Mouse (Mus musculus): Measurements from ENCODE around the gene Lias. TPM values are rescaled to one million over a fixed set of nuclear protein-coding genes. Genes with fewer than 3 reads are reported as not detected.

Lias gene
- polyA plus RNA-seq, 1 experiment from 2014 or later = 55.6 TPM

DNA sequence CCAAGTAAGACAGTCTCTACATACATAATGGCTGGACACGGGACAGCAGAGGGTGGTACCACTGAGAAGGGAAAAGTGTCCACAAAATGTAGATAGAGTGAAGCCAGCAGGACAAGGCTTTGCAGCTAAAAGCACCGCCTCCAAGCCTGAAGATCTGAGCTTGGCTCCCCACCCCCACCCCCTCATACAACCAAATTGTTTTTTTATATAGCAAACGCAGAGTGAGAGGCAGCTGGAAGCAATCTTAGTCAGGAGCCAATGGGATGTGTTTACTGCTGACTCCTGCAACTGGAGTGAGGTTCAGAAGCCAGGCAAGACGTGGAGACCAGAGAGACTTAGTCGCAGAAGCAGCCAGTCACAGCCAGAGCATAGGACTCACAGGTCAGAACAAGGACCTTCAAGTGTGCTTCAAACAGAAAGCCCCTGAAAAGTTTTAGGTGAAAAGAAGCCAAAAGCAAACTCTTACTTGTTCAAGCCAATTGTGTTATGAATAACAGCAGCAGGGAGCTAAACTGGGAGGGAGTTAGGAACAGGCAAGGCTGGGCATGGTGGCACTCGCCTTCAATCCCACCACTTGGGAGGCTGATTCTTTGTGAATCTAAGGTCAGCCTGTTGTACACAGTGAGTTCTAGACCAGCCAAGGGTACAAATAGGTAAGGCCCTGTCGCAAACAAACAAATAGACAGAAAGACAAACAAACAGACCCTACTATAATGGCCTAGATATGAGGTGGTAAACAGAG is 66.0 kb downstream of the Lias start:
- no peak for ATAC-seq (ENCODE audit: insufficient number of reproducible peaks, low FRiP score)
- Histone ChIP-seq H3K27ac (ENCODE audit: poor library complexity, severe bottlenecking) (peak overlapping the region; percentile 82), H3K9ac (no peak overlapping the region), H3K36me3 (peaks cover 9% of the 10 kb centered on the region), H3K4me2 (no peak overlapping the region), H3K4me3 (no peak overlapping the region), H3K9me3 (replicated peaks) (no peaks in the 10 kb centered on the region), H3K4me1 (replicated peaks) (peaks cover 59% of the 10 kb centered on the region), H3K27me3 (replicated peaks) (no peaks in the 10 kb centered on the region)
- 52% methylated on average over 7 of the region's 7 CpGs for WGBS

DNA sequence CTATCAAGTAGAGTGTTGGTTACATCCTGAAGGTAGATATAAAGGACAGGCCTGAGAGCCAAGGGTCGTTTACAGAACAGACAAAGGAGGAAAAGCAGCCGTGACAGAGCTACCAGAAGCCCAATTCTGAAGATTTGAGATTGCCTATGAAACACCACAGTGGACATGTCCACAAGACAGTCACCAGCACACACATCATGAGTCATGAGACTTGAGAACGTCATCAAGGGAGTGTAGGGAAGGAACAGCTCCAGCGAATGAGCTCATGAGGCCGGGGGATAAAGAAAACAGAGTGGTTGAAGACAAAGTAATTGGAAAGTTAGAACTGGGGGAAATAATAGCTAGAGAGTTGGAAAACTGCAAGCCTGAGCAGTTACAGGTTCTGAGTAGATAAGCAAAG is 66.5 kb downstream of the Lias start:
- WGBS = 31% methylated on average over 5 of the region's 5 CpGs
- no peak overlapping the region for H3K4me3 ChIP-seq

GRCm38 (mm10) chr5:65459454-65459853 is 68.2 kb downstream of the Lias start:
- ATAC-seq (ENCODE audit: insufficient number of reproducible peaks, low FRiP score) = no peak
- WGBS = 52% methylated on average over 3 of the region's 3 CpGs

More for the DNA sequence above, 66.5 kb downstream of the Lias start:
- peak; percentile 73 for ATAC-seq (ENCODE audit: insufficient number of reproducible peaks, low FRiP score)
- H3K36me3 ChIP-seq = peaks cover 5% of the 10 kb centered on the region; the same call in 1 of the 2 replicates
- H3K9me3 ChIP-seq (replicated peaks) = no peaks in the 10 kb centered on the region
- H3K27me3 ChIP-seq (replicated peaks) = no peaks in the 10 kb centered on the region
- H3K4me2 ChIP-seq = no peak overlapping the region
- no peak overlapping the region for H3K9ac ChIP-seq
- peaks cover 59% of the 10 kb centered on the region for H3K4me1 ChIP-seq (replicated peaks)
- H3K27ac ChIP-seq (ENCODE audit: poor library complexity, severe bottlenecking) = peak overlapping the region; percentile 82

More at GRCm38 (mm10) chr5:65459454-65459853, 68.2 kb downstream of the Lias start:
- no peak overlapping the region for H3K9ac ChIP-seq
- H3K36me3 ChIP-seq = peaks cover 13% of the 10 kb centered on the region
- no peaks in the 10 kb centered on the region for H3K27me3 ChIP-seq (replicated peaks)
- H3K4me1 ChIP-seq (replicated peaks) = peaks cover 54% of the 10 kb centered on the region
- H3K4me2 ChIP-seq = no peak overlapping the region
- no peak overlapping the region for H3K4me3 ChIP-seq
- H3K9me3 ChIP-seq (replicated peaks) = no peaks in the 10 kb centered on the region
- H3K27ac ChIP-seq (ENCODE audit: poor library complexity, severe bottlenecking) = peak overlapping the region; percentile 70

Other genes starting within 250 kb of the Lias start
- 7.9 and 8.4 TPM in 2 replicates for gene Wdr19, start 191.8 kb upstream of the Lias start, polyA plus RNA-seq (2016; fragmentation: Nextera tagmentation; extraction: Ambion mirVana)
- 69.3 and 74.6 TPM in 2 replicates for gene Rfc1, start 55.8 kb upstream of the Lias start, polyA plus RNA-seq (2016; fragmentation: Nextera tagmentation; extraction: Ambion mirVana)
- gene Klb, start 43.2 kb upstream of the Lias start, polyA plus RNA-seq (2016; fragmentation: Nextera tagmentation; extraction: Ambion mirVana) = 0.15 TPM in 1 of 2 replicates, not detected in the other
- 599 and 612 TPM in 2 replicates for gene Rpl9, start 53 bp upstream of the Lias start, polyA plus RNA-seq (2016; fragmentation: Nextera tagmentation; extraction: Ambion mirVana)
- 93.5 and 94.4 TPM in 2 replicates for gene Ugdh, start 44.5 kb downstream of the Lias start, polyA plus RNA-seq (2016; fragmentation: Nextera tagmentation; extraction: Ambion mirVana)
- not detected in 2 replicates for gene Gm43552, start 101.3 kb downstream of the Lias start, polyA plus RNA-seq (2016; fragmentation: Nextera tagmentation; extraction: Ambion mirVana)
- gene Smim14, start 145.7 kb downstream of the Lias start, polyA plus RNA-seq (2016; fragmentation: Nextera tagmentation; extraction: Ambion mirVana) = 124 and 138 TPM in 2 replicates
- 142 and 152 TPM in 2 replicates for gene Ube2k, start 145.7 kb downstream of the Lias start, polyA plus RNA-seq (2016; fragmentation: Nextera tagmentation; extraction: Ambion mirVana)

Data from heart, embryonic 12.5 days (tissue).